Mouse (Mus musculus) heart, postnatal 14 days (tissue): ENCODE measurements around the gene Gng8. TPM values are rescaled to one million over a fixed set of nuclear protein-coding genes. Genes with fewer than 3 reads are reported as not detected.

ENCODE experiments used
- DNase-seq, 2 experiments: peaks; one replicate each; pipeline ENCODE4 v3.0.0; 2021 to 2022
- intact Hi-C: fragments of 180-260 bp; cut with DNase I; formaldehyde crosslinking; loops from one replicate; pipeline ENCODE4 v1.15.1; 2025
- total RNA-seq, 2 experiments: library from RNA; stranded (reverse); gene quantifications; 2 replicates each; pipeline ENCODE4 v1.2.3; 2021

Gene Gng8
- total RNA-seq, 2 experiments from 2014 or later, result 0.81 to 0.98 TPM

GRCm38 (mm10) chr7:16920150-16920579 is 28.6 kb downstream of the Gng8 start:
- intact Hi-C loops, result loop anchor here (5.0 kb wide), 1 partner anchor 103 kb away; the partner anchor contains the start of genes Fkrp and Strn4
- no peak for DNase-seq

- DNase-seq, result no peak
- intact Hi-C loops, result loop anchor here (5.0 kb wide), 1 partner anchor 104 kb away; the partner anchor contains the start of genes Fkrp and Strn4
Measured at GRCm38 (mm10) chr7:16920818-16921791, 29.5 kb downstream of the Gng8 start.

- intact Hi-C loops, result loop anchor here (5.0 kb wide), 1 partner anchor 105 kb away; the partner anchor contains the start of genes Fkrp and Strn4
- no peak for DNase-seq
Measured at GRCm38 (mm10) chr7:16921881-16922335, 30.3 kb downstream of the Gng8 start.

GRCm38 (mm10) chr7:16922360-16922973 is 30.9 kb downstream of the Gng8 start:
- intact Hi-C loops, result loop anchor here (5.0 kb wide), 1 partner anchor 105 kb away; the partner anchor contains the start of genes Fkrp and Strn4
- no peak for DNase-seq

- intact Hi-C loops, result loop anchor here (5.0 kb wide), 1 partner anchor 106 kb away; the partner anchor contains the start of genes Fkrp and Strn4
- DNase-seq, result no peak
Measured at GRCm38 (mm10) chr7:16923283-16924036, 31.9 kb downstream of the Gng8 start.

GRCm38 (mm10) chr7:16924037-16924834 is 32.6 kb downstream of the Gng8 start, which contains the start of gene Calm3:
Calm3 (minus strand) TSS chr7:16924114.
- intact Hi-C loops, result loop anchor here (5.0 kb wide), 1 partner anchor 107 kb away; the partner anchor contains the start of genes Fkrp and Strn4
- DNase-seq, result peak; percentile 99 to 100

- DNase-seq, result no peak
- intact Hi-C loops, result no loop called here
Measured at GRCm38 (mm10) chr7:16928341-16928740, 36.8 kb downstream of the Gng8 start.

GRCm38 (mm10) chr7:16930850-16931249 is 39.3 kb downstream of the Gng8 start:
- DNase-seq, result peak; percentile 72 to 80
- intact Hi-C loops, result loop anchor here (1.0 to 5.0 kb wide), 3 partner anchors 20 to 136 kb away; no protein-coding TSS in a partner anchor

- peak; percentile 82 to 89 for DNase-seq
- intact Hi-C loops, result loop anchor here (1.0 to 5.0 kb wide), 5 partner anchors 14 to 135 kb away; no protein-coding TSS in a partner anchor
Measured at GRCm38 (mm10) chr7:16931968-16932627, 40.5 kb downstream of the Gng8 start.

- DNase-seq, result peak in 1 of 2 experiments; percentile 68
- intact Hi-C loops, result loop anchor here (1.0 to 5.0 kb wide), 3 partner anchors 13 to 119 kb away; no protein-coding TSS in a partner anchor
Measured at GRCm38 (mm10) chr7:16932704-16933577, 41.4 kb downstream of the Gng8 start.

- no peak for DNase-seq
- intact Hi-C loops, result no loop called here
Measured at GRCm38 (mm10) chr7:16937312-16937711, 45.7 kb downstream of the Gng8 start.

- DNase-seq, result no peak
- intact Hi-C loops, result no loop called here
Measured at GRCm38 (mm10) chr7:16938117-16938791, 46.7 kb downstream of the Gng8 start.

GRCm38 (mm10) chr7:16940292-16940691 is 48.7 kb downstream of the Gng8 start:
- no peak for DNase-seq
- intact Hi-C loops, result no loop called here

- DNase-seq, result no peak
- intact Hi-C loops, result no loop called here
Measured at GRCm38 (mm10) chr7:16942861-16943260, 51.3 kb downstream of the Gng8 start.

GRCm38 (mm10) chr7:16944061-16944807 is 52.6 kb downstream of the Gng8 start, which contains the start of gene Pnmal2:
Pnmal2 (plus strand) TSS chr7:16944682.
- DNase-seq, result peak; percentile 85 to 86
- intact Hi-C loops, result no loop called here

- no peak for DNase-seq
- intact Hi-C loops, result no loop called here
Measured at GRCm38 (mm10) chr7:16944808-16945315, 53.3 kb downstream of the Gng8 start.
